Mouse (Mus musculus) left cerebral cortex, postnatal 25 days (tissue): ENCODE data around the gene Ndufc1. TPM values are rescaled to one million over a fixed set of nuclear protein-coding genes. Genes with fewer than 3 reads are reported as not detected.
"Not testable (repeated sequence)": the region's sequence is repeated elsewhere in the genome, so short reads cannot be mapped to it uniquely, and the experiment has no call there.

Experiments used
- DNase-seq, 2 experiments: peaks; one replicate each; pipeline ENCODE4 v3.0.0; 2022; ENCODE audit warnings: low spot score in 2 of 2, mixed read lengths in 1 of 2
- intact Hi-C: fragments of 180-260 bp; cut with DNase I; formaldehyde crosslinking; loops from one replicate; pipeline ENCODE4 v1.15.1; 2025
- total RNA-seq, 2 experiments: library from RNA; stranded (reverse); gene quantifications; 2 replicates each; pipeline ENCODE4 v1.2.3; 2021

Gene Ndufc1
- 100 to 1,000 TPM; 362 to 365 TPM for total RNA-seq

GRCm38 (mm10) chr3:51408561-51409183 is at the start of gene Ndufc1:
Gene Ndufc1 (minus strand): TSS chr3:51408988.
- intact Hi-C loops = no loop called here
- peak; percentile 96 for DNase-seq

GRCm38 (mm10) chr3:51434871-51435595 is 26.2 kb upstream of the Ndufc1 start:
- no peak for DNase-seq
- intact Hi-C loops = no loop called here

- intact Hi-C loops, DNase-seq: not testable (repeated sequence)
These were observed 25.6 kb upstream of the Ndufc1 start for GRCm38 (mm10) chr3:51434364-51434763.

GRCm38 (mm10) chr3:51425394-51425793 is 16.6 kb upstream of the Ndufc1 start:
- intact Hi-C loops = no loop called here
- DNase-seq = no peak

- DNase-seq = no peak
- intact Hi-C loops = no loop called here
These were observed 13.1 kb upstream of the Ndufc1 start for GRCm38 (mm10) chr3:51421921-51422320.

- intact Hi-C loops = no loop called here
- DNase-seq = no peak
These were observed 9.2 kb upstream of the Ndufc1 start for GRCm38 (mm10) chr3:51417966-51418365.

- intact Hi-C loops = no loop called here
- DNase-seq = no peak
These were observed 8.7 kb upstream of the Ndufc1 start for GRCm38 (mm10) chr3:51417485-51417884.

- intact Hi-C loops = no loop called here
These were observed 8.3 kb upstream of the Ndufc1 start for GRCm38 (mm10) chr3:51417135-51417458.

GRCm38 (mm10) chr3:51416364-51417134 is 7.8 kb upstream of the Ndufc1 start:
- peak; percentile 24 to 37 for DNase-seq
- intact Hi-C loops = no loop called here

More at GRCm38 (mm10) chr3:51417135-51417458, 8.3 kb upstream of the Ndufc1 start:
- no peak for DNase-seq

- intact Hi-C loops = no loop called here
- DNase-seq = no peak
These were observed 7.2 kb upstream of the Ndufc1 start for GRCm38 (mm10) chr3:51416073-51416363.

GRCm38 (mm10) chr3:51415098-51416072 is 6.6 kb upstream of the Ndufc1 start, which contains the start of gene Naa15:
Gene Naa15 (plus strand): TSS chr3:51415148.
- intact Hi-C loops = no loop called here
- peak; percentile 97 to 98 for DNase-seq

GRCm38 (mm10) chr3:51413276-51413675 is 4.5 kb upstream of the Ndufc1 start:
- intact Hi-C loops = no loop called here
- DNase-seq = no peak

- no peak for DNase-seq
- intact Hi-C loops = no loop called here
These were observed 3.7 kb upstream of the Ndufc1 start for GRCm38 (mm10) chr3:51412457-51412856.

GRCm38 (mm10) chr3:51407870-51408560 is 773 bp downstream of the Ndufc1 start:
- intact Hi-C loops = no loop called here
- DNase-seq = peak in 1 of 2 experiments; percentile 23

- DNase-seq = no peak
- intact Hi-C loops = no loop called here
These were observed 6.2 kb downstream of the Ndufc1 start for GRCm38 (mm10) chr3:51402628-51403027.

GRCm38 (mm10) chr3:51402054-51402453 is 6.7 kb downstream of the Ndufc1 start:
- intact Hi-C loops, DNase-seq: not testable (repeated sequence)

GRCm38 (mm10) chr3:51400682-51401081 is 8.1 kb downstream of the Ndufc1 start:
- intact Hi-C loops = no loop called here
- peak in 1 of 2 experiments; percentile 19 for DNase-seq

- no peak for DNase-seq
- intact Hi-C loops = loop anchor here (10.0 kb wide), 1 partner anchor 845 kb away; no protein-coding TSS in a partner anchor
These were observed 9.3 kb downstream of the Ndufc1 start for GRCm38 (mm10) chr3:51399531-51399930.

- intact Hi-C loops = loop anchor here (10.0 kb wide), 1 partner anchor 846 kb away; no protein-coding TSS in a partner anchor
- no peak for DNase-seq
These were observed 10.1 kb downstream of the Ndufc1 start for GRCm38 (mm10) chr3:51398667-51399066.
